ENCODE assay signal across 9 mouse cellular contexts in genomic region chr9:61378516-61378915, GRCm38 (mm10). TPM values are rescaled to one million over a fixed set of nuclear protein-coding genes. Genes with fewer than 3 reads are reported as not detected.
A peak's percentile ranks its signal among the peaks of the same experiment; 100 is the strongest.
DNase-seq lines count a peak whose midpoint lies in the region; ATAC-seq lines count a peak whose summit lies in the region.
"Had no signal": no experiment of that assay in that cellular context is flagged by ENCODE, and none has a peak within 500 bp of the region (broad histone marks: within the 10 kb centered on the region; RNA-seq: fewer than 3 reads in every experiment).

No protein-coding gene starts in this region.

- peaks cover 3% of the 10 kb centered on the region; the same call in 1 of the 2 replicates for H3K27me3 ChIP-seq in midbrain, embryonic 13.5 days

- peak overlapping the region; percentile 90 for H3K27ac ChIP-seq in midbrain, embryonic 13.5 days
- H3K27ac ChIP-seq: liver, embryonic 14.5 days had no signal

- H3K4me1 ChIP-seq in midbrain, embryonic 13.5 days (replicated peaks) = peaks cover 92% of the 10 kb centered on the region

- peak overlapping the region; percentile 44; the same call in 1 of the 2 replicates for H3K9ac ChIP-seq in midbrain, embryonic 13.5 days (replicated peaks)
- H3K9ac ChIP-seq: liver, embryonic 14.5 days had no signal

- WGBS in midbrain, embryonic 13.5 days = 11% methylated on average over 8 of the region's 8 CpGs

- DNase-seq in cerebellum, adult 9-10 months = peak; percentile 36
- DNase-seq in right cerebral cortex, adult 18-20 months = peak; percentile 39
- no peak for DNase-seq in right cerebral cortex, postnatal 14 days
- peak; percentile 32 to 56 for DNase-seq in heart, postnatal 10 days
- DNase-seq in ovary, postnatal 10 days (ENCODE audit: low spot score) = no peak

- no peak for ATAC-seq in cerebellum, adult (ENCODE audit: insufficient number of reproducible peaks, low FRiP score, low TSS enrichment)
- ATAC-seq in midbrain, embryonic 13.5 days = no peak
- no peak for ATAC-seq in inflammation-experienced regulatory T-cells, adult 6 months

- peak overlapping the region; percentile 94 for H3K4me2 ChIP-seq in midbrain, embryonic 13.5 days (replicated peaks)

- H3K36me3 ChIP-seq in midbrain, embryonic 13.5 days = peaks cover 29% of the 10 kb centered on the region

- H3K4me3 ChIP-seq in midbrain, embryonic 13.5 days (replicated peaks) = peak overlapping the region; percentile 93

- H3K9me3 ChIP-seq in midbrain, embryonic 13.5 days = no peaks in the 10 kb centered on the region

- intact Hi-C loops in heart, postnatal 10 days (cut with DNase I) = loop anchor here (5.0 kb wide), 1 partner anchor 279 kb away; no protein-coding TSS in a partner anchor

RNA-seq across cellular contexts. Expression of gene Tle3, which starts 6.3 kb away (rescaled TPM):
- total RNA-seq in heart, postnatal 10 days (2021) = 10 to 100 TPM; 26.9 to 27.4 TPM
- 40.7 and 50.8 TPM in 2 replicates for polyA plus RNA-seq in midbrain, embryonic 13.5 days (2015; fragmentation: Nextera tagmentation; extraction: Ambion mirVana)
- polyA plus RNA-seq in inflammation-experienced regulatory T-cells, adult 6 months (2017; shearing (Covaris generic)) = 10 to 100 TPM; 24.8 to 36.7 (median 29.8) TPM

Comparison
In these comparisons a context has a peak if more than half of its experiments do, and no peak if none do; other contexts are left out.
1. DNase-seq: peak in cerebellum, adult 9-10 months (single experiment), right cerebral cortex, adult 18-20 months (single experiment) and heart, postnatal 10 days (2 of 2); none in right cerebral cortex, postnatal 14 days (single experiment) and ovary, postnatal 10 days (single experiment).